Mouse (Mus musculus): ENCODE results near the gene Snrpf. TPM values are rescaled to one million over a fixed set of nuclear protein-coding genes. Genes with fewer than 3 reads are reported as not detected.

Gene Snrpf
- total and polyA plus RNA-seq, 2 experiments from 2014 or later, result 13.7 to 59.4 TPM

- no peaks in the 10 kb centered on the region for H3K9me3 ChIP-seq (replicated peaks; ENCODE audit: control insufficient read depth, low read length)
- no peak overlapping the region for H3K4me3 ChIP-seq (ENCODE audit: low read depth, low read length)
- ATAC-seq (ENCODE audit: insufficient read depth, low read depth) (no peak), DNase-seq (ENCODE audit: low spot score) (no peak)
- WGBS, result 82% methylated on average over 10 of the region's 10 CpGs
- TF ChIP-seq EP300 (IDR thresholded peaks at IDR 0.05; ENCODE audit: low read depth), result no peak
- no peak for TF ChIP-seq CTCF (IDR thresholded peaks at IDR 0.05; ENCODE audit: low read depth)
- no peaks in the 10 kb centered on the region for H3K36me3 ChIP-seq (replicated peaks; ENCODE audit: control insufficient read depth, insufficient read depth, low read length)
- no peaks in the 10 kb centered on the region for H3K4me1 ChIP-seq (ENCODE audit: control insufficient read depth, insufficient read depth)
- no peak overlapping the region for H3K9ac ChIP-seq (replicated peaks; ENCODE audit: low read depth, low read length)
- H3K4me2 ChIP-seq (ENCODE audit: low read depth, low read length), result no peak overlapping the region
- no peaks in the 10 kb centered on the region for H3K27me3 ChIP-seq (ENCODE audit: control insufficient read depth, insufficient read depth, low read length)
- H3K27ac ChIP-seq (ENCODE audit: low read depth), result no peak overlapping the region
These were observed 34.6 kb upstream of the Snrpf start for GRCm38 (mm10) chr10:93624151-93624550.

DNA sequence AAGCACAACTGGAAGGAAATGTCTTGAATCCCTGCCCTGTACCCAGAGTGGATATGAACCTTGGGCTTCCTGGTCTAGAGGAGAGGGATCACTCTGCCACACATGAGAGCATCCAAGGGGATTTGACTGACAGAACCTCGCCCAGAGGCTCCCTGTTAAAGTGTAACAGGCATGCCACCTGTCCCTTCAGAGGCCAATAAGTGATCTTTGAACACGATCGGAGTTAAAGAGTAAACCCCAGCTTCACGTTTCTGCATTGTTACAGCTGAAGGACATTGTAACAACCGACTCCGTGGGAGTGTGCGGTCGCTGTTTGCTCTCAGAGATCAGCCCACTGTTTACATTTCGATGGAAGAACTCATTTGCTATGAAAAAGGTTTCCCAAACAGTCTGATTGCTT, 34.2 kb upstream of the Snrpf start:
- Histone ChIP-seq H3K27me3 (ENCODE audit: control insufficient read depth, insufficient read depth, low read length) (no peaks in the 10 kb centered on the region), H3K9me3 (replicated peaks; ENCODE audit: control insufficient read depth, low read length) (no peaks in the 10 kb centered on the region), H3K9ac (replicated peaks; ENCODE audit: low read depth, low read length) (no peak overlapping the region), H3K4me3 (ENCODE audit: low read depth, low read length) (no peak overlapping the region), H3K4me1 (ENCODE audit: control insufficient read depth, insufficient read depth) (no peaks in the 10 kb centered on the region), H3K27ac (ENCODE audit: low read depth) (no peak overlapping the region), H3K36me3 (replicated peaks; ENCODE audit: control insufficient read depth, insufficient read depth, low read length) (no peaks in the 10 kb centered on the region), H3K4me2 (ENCODE audit: low read depth, low read length) (no peak overlapping the region)
- no peak for TF ChIP-seq EP300 (IDR thresholded peaks at IDR 0.05; ENCODE audit: low read depth)
- no peak for TF ChIP-seq CTCF (IDR thresholded peaks at IDR 0.05; ENCODE audit: low read depth)
- WGBS, result 69% methylated on average over 9 of the region's 9 CpGs
- no peak for DNase-seq (ENCODE audit: low spot score)
- ATAC-seq (ENCODE audit: insufficient read depth, low read depth), result no peak

DNA sequence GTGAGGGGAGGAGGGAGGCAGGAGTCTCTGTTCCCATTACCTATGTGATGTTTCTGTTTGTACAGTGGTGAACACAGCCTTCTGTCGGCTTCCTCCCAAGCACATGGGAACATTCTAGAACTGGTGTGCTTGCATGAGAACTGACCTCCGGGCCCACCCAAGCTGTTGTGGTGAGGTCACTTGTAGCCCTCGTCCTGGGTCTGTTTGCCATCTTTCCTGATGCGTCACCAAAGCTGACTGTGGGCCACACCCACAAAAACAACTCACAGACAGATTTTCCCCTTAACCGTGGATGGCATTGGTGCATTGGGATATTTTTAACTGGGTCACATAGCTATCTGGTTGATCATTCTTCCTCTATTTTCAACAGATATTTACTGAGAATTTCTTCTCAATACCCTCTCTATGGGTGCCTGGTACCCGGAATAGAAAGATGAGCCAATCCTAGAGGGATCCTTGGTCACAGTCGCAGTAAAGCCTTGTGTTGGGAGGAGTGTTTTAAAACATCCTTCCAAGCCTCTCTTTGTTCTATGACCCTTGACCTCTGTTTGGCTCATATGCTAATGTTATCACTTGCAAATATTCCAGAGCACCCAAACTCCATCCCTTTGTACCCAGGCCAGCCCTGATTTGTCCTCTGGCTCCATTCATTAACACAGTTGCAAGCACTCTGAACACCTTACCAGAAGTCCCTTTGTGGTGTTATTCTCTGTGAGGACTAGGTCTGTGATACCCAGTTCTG, 31.1 kb upstream of the Snrpf start:
- 51% methylated on average over 7 of the region's 7 CpGs for WGBS
- H3K4me1 ChIP-seq (ENCODE audit: control insufficient read depth, insufficient read depth), result no peaks in the 10 kb centered on the region
- H3K27ac ChIP-seq (ENCODE audit: low read depth), result no peak overlapping the region
- ATAC-seq (ENCODE audit: insufficient read depth, low read depth) (no peak), DNase-seq (ENCODE audit: low spot score) (no peak)
- no peaks in the 10 kb centered on the region for H3K27me3 ChIP-seq (ENCODE audit: control insufficient read depth, insufficient read depth, low read length)
- H3K36me3 ChIP-seq (replicated peaks; ENCODE audit: control insufficient read depth, insufficient read depth, low read length), result no peaks in the 10 kb centered on the region
- TF ChIP-seq EP300 (IDR thresholded peaks at IDR 0.05; ENCODE audit: low read depth) (no peak), CTCF (IDR thresholded peaks at IDR 0.05; ENCODE audit: low read depth) (no peak)
- H3K4me3 ChIP-seq (ENCODE audit: low read depth, low read length), result no peak overlapping the region
- H3K4me2 ChIP-seq (ENCODE audit: low read depth, low read length), result no peak overlapping the region
- no peak overlapping the region for H3K9ac ChIP-seq (replicated peaks; ENCODE audit: low read depth, low read length)
- H3K9me3 ChIP-seq (replicated peaks; ENCODE audit: control insufficient read depth, low read length), result no peaks in the 10 kb centered on the region

- Histone ChIP-seq H3K9me3 (replicated peaks; ENCODE audit: control insufficient read depth, low read length) (no peaks in the 10 kb centered on the region), H3K4me3 (ENCODE audit: low read depth, low read length) (no peak overlapping the region), H3K4me1 (ENCODE audit: control insufficient read depth, insufficient read depth) (no peaks in the 10 kb centered on the region), H3K27ac (ENCODE audit: low read depth) (no peak overlapping the region), H3K4me2 (ENCODE audit: low read depth, low read length) (no peak overlapping the region), H3K9ac (replicated peaks; ENCODE audit: low read depth, low read length) (no peak overlapping the region), H3K27me3 (ENCODE audit: control insufficient read depth, insufficient read depth, low read length) (no peaks in the 10 kb centered on the region), H3K36me3 (replicated peaks; ENCODE audit: control insufficient read depth, insufficient read depth, low read length) (no peaks in the 10 kb centered on the region)
- DNase-seq (ENCODE audit: low spot score) (no peak), ATAC-seq (ENCODE audit: insufficient read depth, low read depth) (no peak)
- WGBS, result 81% methylated on average over 8 of the region's 8 CpGs
- TF ChIP-seq CTCF (IDR thresholded peaks at IDR 0.05; ENCODE audit: low read depth), result no peak
- TF ChIP-seq EP300 (IDR thresholded peaks at IDR 0.05; ENCODE audit: low read depth), result no peak
These were observed 25.3 kb upstream of the Snrpf start for GRCm38 (mm10) chr10:93614850-93615249.

DNA sequence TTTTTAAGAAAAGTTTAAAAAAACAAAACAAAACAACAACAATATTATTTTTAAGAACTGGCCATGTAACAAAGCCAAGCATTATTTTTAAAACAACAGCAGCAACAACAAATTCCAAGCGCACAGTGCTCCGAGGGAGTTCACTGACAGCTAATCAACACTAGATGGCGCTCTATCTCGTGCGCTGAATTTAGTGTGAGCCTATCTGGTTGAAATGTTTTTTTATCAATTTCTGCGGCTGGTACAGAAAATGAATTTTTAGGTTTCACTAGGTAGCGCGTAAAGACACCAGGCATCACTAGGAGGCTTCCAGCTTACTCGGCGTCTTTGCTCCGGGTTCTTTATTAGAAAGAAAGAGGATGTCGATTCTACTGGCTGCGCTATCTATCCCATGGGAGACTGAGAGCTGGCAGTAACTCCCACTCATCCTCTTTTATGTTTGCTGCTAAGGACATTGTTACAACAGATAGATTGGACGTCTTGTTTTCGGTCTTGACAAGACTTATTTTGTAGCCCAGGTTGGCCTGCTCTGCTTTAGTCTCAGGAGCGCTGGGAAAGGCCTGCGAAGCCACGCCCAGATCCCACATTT, 22.0 kb upstream of the Snrpf start:
- Histone ChIP-seq H3K4me2 (ENCODE audit: low read depth, low read length) (peak overlapping the region; percentile 38), H3K27me3 (ENCODE audit: control insufficient read depth, insufficient read depth, low read length) (no peaks in the 10 kb centered on the region), H3K36me3 (replicated peaks; ENCODE audit: control insufficient read depth, insufficient read depth, low read length) (no peaks in the 10 kb centered on the region), H3K9ac (replicated peaks; ENCODE audit: low read depth, low read length) (no peak overlapping the region), H3K27ac (ENCODE audit: low read depth) (no peak overlapping the region), H3K4me3 (ENCODE audit: low read depth, low read length) (peak overlapping the region; percentile 15; the same call in 1 of the 2 replicates), H3K4me1 (ENCODE audit: control insufficient read depth, insufficient read depth) (no peaks in the 10 kb centered on the region), H3K9me3 (replicated peaks; ENCODE audit: control insufficient read depth, low read length) (peaks cover 16% of the 10 kb centered on the region; the same call in 1 of the 2 replicates)
- ATAC-seq (ENCODE audit: insufficient read depth, low read depth), result no peak
- no peak for TF ChIP-seq EP300 (IDR thresholded peaks at IDR 0.05; ENCODE audit: low read depth)
- TF ChIP-seq CTCF (IDR thresholded peaks at IDR 0.05; ENCODE audit: low read depth), result peak; percentile 91
- 36% methylated on average over 18 of the region's 18 CpGs for WGBS
- peak; percentile 62 for DNase-seq (ENCODE audit: low spot score)

Data from heart, postnatal 0 days (tissue).